Mouse (Mus musculus): ENCODE data around the gene B4galt4. TPM values are rescaled to one million over a fixed set of nuclear protein-coding genes. Genes with fewer than 3 reads are reported as not detected.
"Not testable (repeated sequence)": the region's sequence is repeated elsewhere in the genome, so short reads cannot be mapped to it uniquely, and the experiment has no call there.

Gene B4galt4
- polyA plus RNA-seq, 1 experiment from 2014 or later: 32.2 TPM

DNA sequence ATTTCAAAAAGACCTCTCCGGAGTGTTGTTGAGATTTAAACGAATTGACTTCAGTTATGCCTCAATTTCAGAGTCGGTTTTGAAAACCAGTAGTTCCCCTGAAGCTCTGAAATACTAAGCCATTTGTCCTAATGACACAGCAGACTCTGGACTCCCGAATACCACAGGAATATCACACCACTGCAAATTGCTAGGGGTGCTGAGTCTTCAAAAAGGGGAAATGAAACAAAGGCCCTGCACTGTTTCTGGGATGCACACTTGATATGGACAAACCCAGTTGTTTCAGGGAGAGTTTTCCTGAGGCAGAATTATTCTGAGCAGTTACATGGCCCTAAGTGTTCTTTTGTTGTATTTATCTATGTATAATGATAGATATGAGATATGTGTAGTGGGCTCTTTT, 30.8 kb upstream of the B4galt4 start:
- 36% methylated on average over 4 of the region's 4 CpGs for WGBS
- H3K4me3 ChIP-seq: peak overlapping the region; percentile 70

DNA sequence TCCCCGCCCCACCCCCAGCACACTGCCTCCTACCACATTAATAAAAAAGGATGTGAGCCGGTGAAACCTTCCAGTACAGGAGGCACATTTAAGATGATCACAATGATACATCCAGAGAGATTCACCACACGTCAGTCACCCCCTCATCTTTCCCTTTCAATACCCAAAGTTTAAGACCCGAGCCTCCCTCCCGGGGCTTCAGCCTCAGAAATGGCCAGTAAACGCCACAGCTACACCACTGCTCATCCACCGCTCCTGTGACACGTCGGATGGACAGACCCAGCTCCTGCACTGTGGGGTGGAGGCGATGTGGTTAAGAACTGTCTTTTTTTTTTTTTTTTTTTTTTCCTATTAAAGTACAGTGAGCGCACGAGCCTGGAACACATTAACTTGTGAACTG, 30.0 kb upstream of the B4galt4 start:
- H3K4me2 ChIP-seq (replicated peaks): peak overlapping the region; percentile 73
- peak; percentile 31 for ATAC-seq (ENCODE audit: insufficient number of reproducible peaks, insufficient read depth, low FRiP score, low TSS enrichment)
- no peak overlapping the region for H3K27ac ChIP-seq
- no peaks in the 10 kb centered on the region for H3K36me3 ChIP-seq
- no peaks in the 10 kb centered on the region for H3K9me3 ChIP-seq
- peak overlapping the region; percentile 70 for H3K4me3 ChIP-seq
- peak overlapping the region; percentile 78 for H3K9ac ChIP-seq
- 5% methylated on average over 12 of the region's 12 CpGs for WGBS
- H3K4me1 ChIP-seq: peaks cover 18% of the 10 kb centered on the region
- no peaks in the 10 kb centered on the region for H3K27me3 ChIP-seq

More for the DNA sequence above, 30.8 kb upstream of the B4galt4 start:
- ATAC-seq (ENCODE audit: insufficient number of reproducible peaks, insufficient read depth, low FRiP score, low TSS enrichment): no peak
- Histone ChIP-seq H3K9me3 (no peaks in the 10 kb centered on the region), H3K27me3 (no peaks in the 10 kb centered on the region), H3K36me3 (no peaks in the 10 kb centered on the region), H3K4me2 (replicated peaks) (peak overlapping the region; percentile 73), H3K27ac (peak overlapping the region; percentile 57; the same call in 1 of the 2 replicates), H3K4me1 (peaks cover 18% of the 10 kb centered on the region), H3K9ac (no peak overlapping the region)

DNA sequence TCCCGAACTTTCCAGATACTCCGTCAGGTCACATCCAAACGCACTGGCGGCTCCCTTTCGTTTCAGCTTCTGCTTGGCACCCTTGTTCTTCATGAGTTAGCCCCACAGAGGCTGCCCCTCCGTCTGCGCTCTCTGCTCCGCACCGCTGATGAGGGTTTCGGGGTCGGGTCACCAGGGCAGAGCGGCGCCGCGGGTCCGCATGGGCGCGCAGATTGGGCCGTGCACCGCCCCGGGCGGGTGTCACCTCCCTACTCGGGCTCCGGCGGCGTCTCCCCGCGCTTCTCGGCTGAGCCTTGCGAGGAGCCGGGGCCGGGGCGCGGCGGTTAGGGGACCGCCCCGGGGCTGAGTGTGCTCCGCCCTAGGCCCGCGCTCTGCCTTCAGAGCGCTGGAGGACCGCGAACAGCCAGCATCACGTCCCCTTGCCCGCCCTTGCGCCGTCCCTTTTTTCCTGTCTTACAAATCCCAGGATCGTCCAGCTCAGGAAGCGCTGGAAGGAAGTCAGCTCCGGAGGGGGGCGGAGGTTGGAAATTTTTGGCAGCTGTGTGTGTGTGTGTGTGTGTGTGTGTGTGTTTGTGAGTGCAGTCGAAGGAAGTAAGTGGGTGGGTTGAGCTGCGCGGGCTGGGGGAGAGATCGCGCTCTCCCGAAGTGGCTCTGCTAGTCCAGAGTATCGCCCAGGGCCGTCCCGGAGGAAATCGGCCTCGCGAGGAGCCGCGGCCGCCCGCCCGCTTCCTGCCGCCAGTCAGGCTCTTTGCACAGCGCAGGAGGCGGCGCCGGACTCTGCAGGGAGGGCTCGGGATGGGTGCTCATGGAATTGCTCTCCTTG, 29.3 kb upstream of the B4galt4 start, which contains the start of gene Arhgap31:
Arhgap31 (minus strand) TSS at position 694 of the 823 bp plus-strand sequence.
- peak; percentile 90 for ATAC-seq (ENCODE audit: insufficient number of reproducible peaks, insufficient read depth, low FRiP score, low TSS enrichment)
- Histone ChIP-seq H3K4me1 (peaks cover 18% of the 10 kb centered on the region), H3K36me3 (no peaks in the 10 kb centered on the region), H3K27me3 (no peaks in the 10 kb centered on the region), H3K4me3 (peak within 1 kb of the TSS; percentile 70), H3K4me2 (replicated peaks) (peak within 1 kb of the TSS; percentile 73), H3K9ac (peak within 1 kb of the TSS; percentile 78), H3K9me3 (no peaks in the 10 kb centered on the region), H3K27ac (peak within 1 kb of the TSS; percentile 94)
- under 1% methylated on average over 74 of the region's 74 CpGs for WGBS

DNA sequence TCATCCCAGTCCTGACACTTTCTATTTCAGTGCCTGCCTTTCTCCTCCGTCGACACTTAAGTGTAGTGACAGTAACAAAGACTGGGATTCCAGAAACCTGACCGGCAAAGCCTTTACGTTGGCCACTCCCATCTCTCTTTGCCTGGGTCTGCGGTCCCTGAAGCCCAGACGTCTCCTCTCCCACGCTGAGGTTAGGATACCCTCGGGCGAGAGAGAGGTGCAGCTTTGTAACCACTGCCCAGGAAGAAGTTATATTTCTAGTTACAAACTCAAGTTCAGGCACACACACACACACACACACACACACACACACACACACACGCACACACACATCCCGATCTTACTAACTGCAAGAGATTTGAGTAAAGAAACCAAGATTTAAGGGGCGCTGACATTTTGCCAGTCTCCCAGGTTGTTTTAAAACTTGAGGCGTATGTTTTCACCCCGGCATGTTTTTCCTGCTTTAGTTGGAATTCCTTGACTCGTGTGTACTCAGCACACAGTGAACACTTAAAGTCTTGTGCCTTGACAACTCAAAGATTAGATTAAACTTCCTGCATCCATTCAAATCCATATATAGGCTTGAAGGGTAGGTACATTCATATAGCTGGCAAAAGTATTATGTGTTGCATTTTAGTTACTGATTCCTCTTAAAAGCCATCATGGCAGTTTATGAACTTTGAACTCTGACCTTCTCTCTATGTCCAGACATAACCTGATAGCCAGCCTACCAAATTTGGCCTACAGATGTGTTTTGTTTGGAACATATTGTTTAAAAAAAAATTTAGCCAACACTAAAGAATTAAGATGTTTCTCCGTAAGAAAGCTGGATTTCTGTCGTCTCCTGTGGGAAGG, 28.4 kb upstream of the B4galt4 start:
- Histone ChIP-seq H3K4me3 (peak overlapping the region; percentile 70), H3K9ac (peak overlapping the region; percentile 78), H3K4me1 (peaks cover 18% of the 10 kb centered on the region), H3K36me3 (no peaks in the 10 kb centered on the region), H3K9me3 (no peaks in the 10 kb centered on the region), H3K4me2 (replicated peaks) (peak overlapping the region; percentile 73), H3K27me3 (no peaks in the 10 kb centered on the region), H3K27ac (peak overlapping the region; percentile 94)
- 17% methylated on average over 17 of the region's 17 CpGs for WGBS
- peak; percentile 59; the same call in 1 of the 2 replicates for ATAC-seq (ENCODE audit: insufficient number of reproducible peaks, insufficient read depth, low FRiP score, low TSS enrichment)

DNA sequence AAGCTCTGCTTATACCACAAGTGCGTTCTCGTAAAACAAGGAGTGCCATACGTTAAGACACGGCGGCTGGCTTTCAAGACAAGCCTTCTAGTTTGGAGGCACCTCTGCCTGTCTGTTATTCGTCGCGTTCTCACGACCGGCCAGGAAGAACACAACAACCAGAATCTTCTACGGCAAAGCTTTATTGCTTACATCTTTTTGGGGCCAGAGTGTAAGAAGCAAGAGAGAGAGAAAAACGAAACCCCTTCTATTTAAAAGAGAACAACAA, 27.9 kb upstream of the B4galt4 start:
- H3K27ac ChIP-seq; ATAC-seq (ENCODE audit: insufficient number of reproducible peaks, insufficient read depth, low FRiP score, low TSS enrichment); H3K36me3 ChIP-seq; H3K9ac ChIP-seq; H3K4me3 ChIP-seq; H3K27me3 ChIP-seq; H3K9me3 ChIP-seq: not testable (repeated sequence)
- H3K4me1 ChIP-seq: peaks cover 18% of the 10 kb centered on the region
- 61% methylated on average over 11 of the region's 12 CpGs for WGBS
- H3K4me2 ChIP-seq (replicated peaks): peak overlapping the region; percentile 73; the same call in 1 of the 2 replicates

DNA sequence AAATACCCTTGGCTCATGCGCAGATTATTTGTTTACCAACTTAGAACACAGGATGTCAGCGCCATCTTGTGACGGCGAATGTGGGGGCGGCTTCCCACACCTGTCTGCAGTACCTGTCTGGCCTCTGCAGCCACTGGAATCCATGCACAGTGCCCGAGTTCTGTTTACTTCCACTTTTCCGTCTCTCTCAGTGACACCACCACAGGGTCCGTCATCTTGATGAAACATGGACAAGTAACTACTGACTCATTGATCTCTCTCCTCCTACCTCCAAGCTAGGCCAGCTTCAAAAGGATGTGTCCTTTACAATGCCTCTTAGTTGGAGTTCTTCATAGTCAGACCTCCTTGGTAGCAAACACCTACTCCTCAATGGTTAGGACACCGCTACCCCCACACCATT, 20.7 kb upstream of the B4galt4 start:
- H3K9ac ChIP-seq: no peak overlapping the region
- ATAC-seq (ENCODE audit: insufficient number of reproducible peaks, insufficient read depth, low FRiP score, low TSS enrichment): no peak
- WGBS: 91% methylated on average over 9 of the region's 9 CpGs

DNA sequence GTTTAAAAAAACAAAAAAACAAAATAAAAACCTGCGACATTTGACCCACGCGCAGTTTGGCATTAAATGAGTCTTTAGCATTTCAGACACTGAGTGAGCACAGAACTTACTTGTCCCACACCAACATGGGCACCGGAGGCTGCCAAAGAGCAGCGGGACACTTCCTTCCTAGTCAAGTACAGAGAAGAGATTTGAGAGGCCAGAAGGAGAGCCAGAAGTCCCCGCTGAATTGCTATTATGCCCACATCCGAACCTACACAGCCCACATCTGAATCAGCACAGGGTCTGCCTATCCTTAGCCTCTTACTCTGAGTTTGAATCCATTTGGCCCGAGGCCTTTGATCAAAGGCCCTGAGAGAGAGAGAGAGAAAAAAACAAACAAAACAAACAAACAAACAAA, 17.8 kb upstream of the B4galt4 start:
- WGBS: 77% methylated on average over 8 of the region's 8 CpGs
- no peak for ATAC-seq (ENCODE audit: insufficient number of reproducible peaks, insufficient read depth, low FRiP score, low TSS enrichment)
- H3K9ac ChIP-seq: no peak overlapping the region

More for the DNA sequence above, 20.7 kb upstream of the B4galt4 start:
- Histone ChIP-seq H3K27ac (no peak overlapping the region), H3K4me1 (no peaks in the 10 kb centered on the region), H3K4me3 (no peak overlapping the region), H3K36me3 (no peaks in the 10 kb centered on the region), H3K9me3 (no peaks in the 10 kb centered on the region), H3K4me2 (replicated peaks) (no peak overlapping the region), H3K27me3 (no peaks in the 10 kb centered on the region)

DNA sequence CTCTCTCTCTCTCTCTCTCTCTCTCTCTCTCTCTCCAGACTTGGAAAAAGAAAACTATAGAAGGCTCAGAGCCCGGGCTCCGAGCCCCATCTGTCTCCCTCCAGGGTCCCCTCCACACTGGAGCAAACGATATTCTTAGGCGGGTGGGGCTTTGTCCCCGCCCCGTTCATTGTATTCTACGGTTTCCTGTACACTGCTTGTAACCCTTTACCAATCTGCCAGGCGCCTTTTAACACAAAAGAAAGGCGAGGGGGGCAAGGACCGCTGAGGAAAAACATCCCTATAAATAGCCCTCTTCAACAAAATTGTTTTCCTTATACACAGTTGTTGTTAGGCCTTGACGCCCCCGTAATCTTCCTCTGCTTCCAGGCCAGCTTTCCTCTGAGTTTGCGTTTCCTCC, 17.1 kb upstream of the B4galt4 start:
- Histone ChIP-seq H3K27ac (no peak overlapping the region), H3K4me1 (0 out of 2 replicates have a peak, but pooled peaks cover 2% of the 10 kb centered on the region), H3K36me3 (no peaks in the 10 kb centered on the region), H3K27me3 (no peaks in the 10 kb centered on the region), H3K9me3 (no peaks in the 10 kb centered on the region), H3K4me3 (no peak overlapping the region), H3K9ac (no peak overlapping the region), H3K4me2 (replicated peaks) (no peak overlapping the region)
- ATAC-seq (ENCODE audit: insufficient number of reproducible peaks, insufficient read depth, low FRiP score, low TSS enrichment): no peak
- WGBS: 66% methylated on average over 13 of the region's 13 CpGs

More for the DNA sequence above, 17.8 kb upstream of the B4galt4 start:
- Histone ChIP-seq H3K9me3 (no peaks in the 10 kb centered on the region), H3K4me2 (replicated peaks) (no peak overlapping the region), H3K27ac (no peak overlapping the region), H3K4me3 (no peak overlapping the region), H3K36me3 (no peaks in the 10 kb centered on the region), H3K4me1 (0 out of 2 replicates have a peak, but pooled peaks cover under 1% of the 10 kb centered on the region), H3K27me3 (no peaks in the 10 kb centered on the region)

DNA sequence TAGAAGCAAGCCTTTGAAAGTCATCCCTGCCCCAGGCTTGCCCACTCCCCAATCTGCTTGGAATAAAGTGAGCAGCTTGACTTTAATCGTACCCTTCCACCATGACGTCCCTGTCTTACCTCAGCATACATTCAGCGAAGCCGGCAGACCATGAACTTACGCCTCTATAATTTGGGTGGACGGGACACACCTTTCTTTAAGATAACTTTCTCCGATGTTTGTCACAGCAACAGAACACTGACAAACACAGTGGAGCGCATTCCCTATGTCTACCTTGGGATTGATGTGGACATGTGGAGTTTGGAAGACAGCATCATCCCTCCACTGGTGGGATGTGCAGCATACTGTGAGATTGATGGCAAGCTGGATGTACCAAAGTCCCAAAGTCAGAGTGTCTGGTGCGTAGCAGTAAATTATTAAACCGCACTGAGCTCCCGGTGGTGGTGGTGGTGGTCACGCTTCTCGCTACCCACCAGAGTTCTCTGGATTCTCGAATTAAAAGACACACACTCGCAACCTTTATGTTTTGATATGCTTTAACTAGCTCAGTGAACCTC, 13.4 kb upstream of the B4galt4 start:
- no peak for ATAC-seq (ENCODE audit: insufficient number of reproducible peaks, insufficient read depth, low FRiP score, low TSS enrichment)
- no peaks in the 10 kb centered on the region for H3K36me3 ChIP-seq
- WGBS: 92% methylated on average over 15 of the region's 15 CpGs

DNA sequence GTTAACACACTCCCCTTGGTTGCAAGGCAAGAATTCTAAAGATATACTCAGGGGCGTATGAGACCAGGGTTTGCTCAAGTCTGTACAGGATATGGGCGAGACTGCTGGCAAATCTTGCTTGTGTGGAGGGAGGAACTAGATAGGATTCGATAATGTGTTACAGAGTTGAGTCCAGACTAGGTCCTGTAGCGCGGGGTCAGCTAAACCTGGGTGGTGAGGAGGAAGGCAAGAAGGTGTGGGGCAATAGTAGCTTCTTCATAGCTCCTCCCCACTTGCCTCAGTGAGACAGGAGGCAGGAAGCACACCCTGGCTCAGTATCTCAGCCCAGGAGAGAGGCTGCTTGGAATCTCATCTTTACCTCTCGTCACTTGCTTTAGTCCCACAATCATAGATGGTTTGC, 12.9 kb upstream of the B4galt4 start:
- no peak overlapping the region for H3K27ac ChIP-seq
- H3K4me1 ChIP-seq: 0 out of 2 replicates have a peak, but pooled peaks cover 2% of the 10 kb centered on the region
- H3K4me2 ChIP-seq (replicated peaks): no peak overlapping the region
- no peaks in the 10 kb centered on the region for H3K36me3 ChIP-seq
- ATAC-seq (ENCODE audit: insufficient number of reproducible peaks, insufficient read depth, low FRiP score, low TSS enrichment): no peak
- no peak overlapping the region for H3K4me3 ChIP-seq
- H3K9me3 ChIP-seq: no peaks in the 10 kb centered on the region
- no peak overlapping the region for H3K9ac ChIP-seq
- WGBS: 79% methylated on average over 6 of the region's 6 CpGs
- H3K27me3 ChIP-seq: no peaks in the 10 kb centered on the region

More for the DNA sequence above, 13.4 kb upstream of the B4galt4 start:
- H3K27me3 ChIP-seq: no peaks in the 10 kb centered on the region
- H3K4me3 ChIP-seq: no peak overlapping the region
- no peak overlapping the region for H3K4me2 ChIP-seq (replicated peaks)
- H3K27ac ChIP-seq: no peak overlapping the region
- H3K9me3 ChIP-seq: no peaks in the 10 kb centered on the region
- H3K9ac ChIP-seq: no peak overlapping the region
- 0 out of 2 replicates have a peak, but pooled peaks cover 2% of the 10 kb centered on the region for H3K4me1 ChIP-seq

DNA sequence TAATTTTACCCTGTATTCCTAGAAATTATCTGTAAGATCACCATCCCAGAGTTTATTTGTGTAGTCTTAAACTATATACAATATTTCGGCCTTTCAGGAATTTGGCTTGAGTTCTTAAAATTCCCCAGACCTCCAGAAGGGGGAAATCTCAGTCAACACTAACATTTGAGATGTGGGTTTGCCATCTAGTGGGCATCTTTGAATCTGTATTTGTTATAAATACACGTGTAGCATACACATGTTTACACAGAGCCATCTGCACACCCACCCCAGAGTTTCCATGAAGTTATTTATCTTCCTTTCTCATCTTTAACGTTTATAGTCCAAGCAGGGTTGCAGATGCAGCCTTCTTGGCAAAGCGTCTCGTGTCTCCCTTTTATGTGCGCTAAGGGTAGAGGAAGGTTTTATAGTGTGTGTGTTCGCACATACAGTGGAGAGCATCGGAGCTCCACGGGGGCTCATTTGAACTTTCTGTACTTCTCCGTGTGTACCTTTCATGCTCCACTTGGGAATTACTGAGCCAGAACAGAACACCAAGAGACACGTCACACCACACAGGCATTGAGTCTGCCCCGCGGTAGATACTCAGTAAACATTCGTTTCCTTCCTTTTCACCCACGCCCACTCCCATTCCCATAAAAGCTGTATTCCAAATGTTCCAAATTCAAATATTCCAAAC, 12.3 kb upstream of the B4galt4 start:
- H3K4me2 ChIP-seq (replicated peaks): no peak overlapping the region
- no peak overlapping the region for H3K9ac ChIP-seq
- H3K9me3 ChIP-seq: no peaks in the 10 kb centered on the region
- no peaks in the 10 kb centered on the region for H3K36me3 ChIP-seq
- ATAC-seq (ENCODE audit: insufficient number of reproducible peaks, insufficient read depth, low FRiP score, low TSS enrichment): no peak
- H3K27ac ChIP-seq: no peak overlapping the region
- no peaks in the 10 kb centered on the region for H3K27me3 ChIP-seq
- H3K4me1 ChIP-seq: 0 out of 2 replicates have a peak, but pooled peaks cover 2% of the 10 kb centered on the region
- H3K4me3 ChIP-seq: no peak overlapping the region
- WGBS: 59% methylated on average over 15 of the region's 15 CpGs
